Mouse (Mus musculus): ENCODE measurements at regions not wholly inside any gene's neighbourhood (a gene's known extent, or its start where the extent isn't known, plus 50 kb on each side); places are given as distances from the start of the nearest gene placed in this dataset.

GRCm38 (mm10) chr6:31078413-31078812 lies 119.5 kb upstream of the Klf14 start:
- WGBS, result 77% methylated on average over 6 of the region's 6 CpGs
- Histone ChIP-seq H3K4me3 (replicated peaks; ENCODE audit: low read length) (no peak overlapping the region), H3K4me1 (replicated peaks; ENCODE audit: control insufficient read depth, insufficient read depth, low read length) (0 out of 2 replicates have a peak, but pooled peaks cover 3% of the 10 kb centered on the region), H3K4me2 (replicated peaks) (no peak overlapping the region), H3K9me3 (ENCODE audit: control insufficient read depth, low read length) (no peaks in the 10 kb centered on the region), H3K36me3 (replicated peaks; ENCODE audit: control insufficient read depth, insufficient read depth) (no peaks in the 10 kb centered on the region), H3K27ac (no peak overlapping the region), H3K27me3 (ENCODE audit: control insufficient read depth, insufficient read depth, low read length) (no peaks in the 10 kb centered on the region), H3K9ac (no peak overlapping the region)
- ATAC-seq (ENCODE audit: low FRiP score), result no peak
- DNase-seq (ENCODE audit: low spot score), result no peak

GRCm38 (mm10) chr6:31079586-31080259 lies 120.8 kb upstream of the Klf14 start:
- no peak overlapping the region for H3K4me2 ChIP-seq (replicated peaks)
- 74% methylated on average over 14 of the region's 14 CpGs for WGBS
- no peak overlapping the region for H3K4me3 ChIP-seq (replicated peaks; ENCODE audit: low read length)
- H3K36me3 ChIP-seq (replicated peaks; ENCODE audit: control insufficient read depth, insufficient read depth), result no peaks in the 10 kb centered on the region
- ATAC-seq (ENCODE audit: low FRiP score), result no peak
- no peaks in the 10 kb centered on the region for H3K9me3 ChIP-seq (ENCODE audit: control insufficient read depth, low read length)
- DNase-seq (ENCODE audit: low spot score), result no peak
- H3K27ac ChIP-seq, result no peak overlapping the region
- 0 out of 2 replicates have a peak, but pooled peaks cover 3% of the 10 kb centered on the region for H3K4me1 ChIP-seq (replicated peaks; ENCODE audit: control insufficient read depth, insufficient read depth, low read length)
- no peaks in the 10 kb centered on the region for H3K27me3 ChIP-seq (ENCODE audit: control insufficient read depth, insufficient read depth, low read length)
- no peak overlapping the region for H3K9ac ChIP-seq

- ATAC-seq (ENCODE audit: low FRiP score), result no peak
Measured at GRCm38 (mm10) chr6:31080279-31080678, 121.4 kb upstream of the Klf14 start.

GRCm38 (mm10) chr6:31080691-31081090 lies 121.8 kb upstream of the Klf14 start:
- Histone ChIP-seq H3K27me3 (ENCODE audit: control insufficient read depth, insufficient read depth, low read length) (no peaks in the 10 kb centered on the region), H3K27ac (no peak overlapping the region), H3K4me3 (replicated peaks; ENCODE audit: low read length) (no peak overlapping the region), H3K9me3 (ENCODE audit: control insufficient read depth, low read length) (no peaks in the 10 kb centered on the region), H3K4me1 (replicated peaks; ENCODE audit: control insufficient read depth, insufficient read depth, low read length) (0 out of 2 replicates have a peak, but pooled peaks cover 3% of the 10 kb centered on the region), H3K9ac (no peak overlapping the region), H3K4me2 (replicated peaks) (no peak overlapping the region), H3K36me3 (replicated peaks; ENCODE audit: control insufficient read depth, insufficient read depth) (no peaks in the 10 kb centered on the region)
- no peak for DNase-seq (ENCODE audit: low spot score)
- ATAC-seq (ENCODE audit: low FRiP score), result no peak
- 88% methylated on average over 9 of the region's 9 CpGs for WGBS

More at GRCm38 (mm10) chr6:31080279-31080678, 121.4 kb upstream of the Klf14 start:
- no peaks in the 10 kb centered on the region for H3K9me3 ChIP-seq (ENCODE audit: control insufficient read depth, low read length)
- no peak for DNase-seq (ENCODE audit: low spot score)
- H3K4me2 ChIP-seq (replicated peaks), result no peak overlapping the region
- no peak overlapping the region for H3K9ac ChIP-seq
- no peak overlapping the region for H3K4me3 ChIP-seq (replicated peaks; ENCODE audit: low read length)
- H3K36me3 ChIP-seq (replicated peaks; ENCODE audit: control insufficient read depth, insufficient read depth), result no peaks in the 10 kb centered on the region
- 83% methylated on average over 4 of the region's 4 CpGs for WGBS
- no peak overlapping the region for H3K27ac ChIP-seq
- 0 out of 2 replicates have a peak, but pooled peaks cover 3% of the 10 kb centered on the region for H3K4me1 ChIP-seq (replicated peaks; ENCODE audit: control insufficient read depth, insufficient read depth, low read length)
- H3K27me3 ChIP-seq (ENCODE audit: control insufficient read depth, insufficient read depth, low read length), result no peaks in the 10 kb centered on the region

- Histone ChIP-seq H3K4me3 (replicated peaks; ENCODE audit: low read length) (no peak overlapping the region), H3K9me3 (ENCODE audit: control insufficient read depth, low read length) (no peaks in the 10 kb centered on the region), H3K9ac (no peak overlapping the region), H3K27ac (no peak overlapping the region), H3K27me3 (ENCODE audit: control insufficient read depth, insufficient read depth, low read length) (no peaks in the 10 kb centered on the region), H3K4me1 (replicated peaks; ENCODE audit: control insufficient read depth, insufficient read depth, low read length) (no peaks in the 10 kb centered on the region), H3K4me2 (replicated peaks) (no peak overlapping the region), H3K36me3 (replicated peaks; ENCODE audit: control insufficient read depth, insufficient read depth) (no peaks in the 10 kb centered on the region)
- DNase-seq (ENCODE audit: low spot score), result no peak
- no peak for ATAC-seq (ENCODE audit: low FRiP score)
- 88% methylated on average over 9 of the region's 9 CpGs for WGBS
Measured at GRCm38 (mm10) chr6:31081238-31081637, 122.4 kb upstream of the Klf14 start.

- no peak overlapping the region for H3K4me3 ChIP-seq (replicated peaks; ENCODE audit: low read length)
- DNase-seq (ENCODE audit: low spot score), result no peak
- H3K4me2 ChIP-seq (replicated peaks), result no peak overlapping the region
- no peaks in the 10 kb centered on the region for H3K36me3 ChIP-seq (replicated peaks; ENCODE audit: control insufficient read depth, insufficient read depth)
- H3K27ac ChIP-seq, result no peak overlapping the region
- no peak overlapping the region for H3K9ac ChIP-seq
- H3K4me1 ChIP-seq (replicated peaks; ENCODE audit: control insufficient read depth, insufficient read depth, low read length), result no peaks in the 10 kb centered on the region
- H3K9me3 ChIP-seq (ENCODE audit: control insufficient read depth, low read length), result no peaks in the 10 kb centered on the region
- WGBS, result 67% methylated on average over 7 of the region's 7 CpGs
- no peak for ATAC-seq (ENCODE audit: low FRiP score)
- H3K27me3 ChIP-seq (ENCODE audit: control insufficient read depth, insufficient read depth, low read length), result no peaks in the 10 kb centered on the region
Measured at GRCm38 (mm10) chr6:31081988-31082387, 123.1 kb upstream of the Klf14 start.

GRCm38 (mm10) chr6:31082613-31083470 lies 124.0 kb upstream of the Klf14 start:
- no peaks in the 10 kb centered on the region for H3K4me1 ChIP-seq (replicated peaks; ENCODE audit: control insufficient read depth, insufficient read depth, low read length)
- no peaks in the 10 kb centered on the region for H3K27me3 ChIP-seq (ENCODE audit: control insufficient read depth, insufficient read depth, low read length)
- WGBS, result 87% methylated on average over 10 of the region's 10 CpGs
- no peaks in the 10 kb centered on the region for H3K36me3 ChIP-seq (replicated peaks; ENCODE audit: control insufficient read depth, insufficient read depth)
- ATAC-seq (ENCODE audit: low FRiP score) (no peak), DNase-seq (ENCODE audit: low spot score) (no peak)
- H3K4me3 ChIP-seq (replicated peaks; ENCODE audit: low read length), result no peak overlapping the region
- no peak overlapping the region for H3K4me2 ChIP-seq (replicated peaks)
- H3K9ac ChIP-seq, result no peak overlapping the region
- H3K27ac ChIP-seq, result no peak overlapping the region
- H3K9me3 ChIP-seq (ENCODE audit: control insufficient read depth, low read length), result no peaks in the 10 kb centered on the region

- no peak overlapping the region for H3K9ac ChIP-seq
- H3K4me1 ChIP-seq (replicated peaks; ENCODE audit: control insufficient read depth, insufficient read depth, low read length), result peaks cover 2% of the 10 kb centered on the region; the same call in 1 of the 2 replicates
- no peaks in the 10 kb centered on the region for H3K9me3 ChIP-seq (ENCODE audit: control insufficient read depth, low read length)
- 92% methylated on average over 6 of the region's 6 CpGs for WGBS
- DNase-seq (ENCODE audit: low spot score) (no peak), ATAC-seq (ENCODE audit: low FRiP score) (no peak)
- H3K4me3 ChIP-seq (replicated peaks; ENCODE audit: low read length), result no peak overlapping the region
- H3K27ac ChIP-seq, result no peak overlapping the region
- no peaks in the 10 kb centered on the region for H3K36me3 ChIP-seq (replicated peaks; ENCODE audit: control insufficient read depth, insufficient read depth)
- no peak overlapping the region for H3K4me2 ChIP-seq (replicated peaks)
- no peaks in the 10 kb centered on the region for H3K27me3 ChIP-seq (ENCODE audit: control insufficient read depth, insufficient read depth, low read length)
Measured at GRCm38 (mm10) chr6:31083701-31084100, 124.8 kb upstream of the Klf14 start.

GRCm38 (mm10) chr6:31085063-31085759 lies 126.3 kb upstream of the Klf14 start:
- DNase-seq (ENCODE audit: low spot score), result no peak
- no peaks in the 10 kb centered on the region for H3K9me3 ChIP-seq (ENCODE audit: control insufficient read depth, low read length)
- H3K27me3 ChIP-seq (ENCODE audit: control insufficient read depth, insufficient read depth, low read length), result no peaks in the 10 kb centered on the region
- H3K36me3 ChIP-seq (replicated peaks; ENCODE audit: control insufficient read depth, insufficient read depth), result no peaks in the 10 kb centered on the region
- H3K4me2 ChIP-seq (replicated peaks), result no peak overlapping the region
- ATAC-seq (ENCODE audit: low FRiP score), result no peak
- H3K4me3 ChIP-seq (replicated peaks; ENCODE audit: low read length), result no peak overlapping the region
- H3K4me1 ChIP-seq (replicated peaks; ENCODE audit: control insufficient read depth, insufficient read depth, low read length), result peaks cover 11% of the 10 kb centered on the region
- H3K27ac ChIP-seq, result no peak overlapping the region
- no peak overlapping the region for H3K9ac ChIP-seq
- WGBS, result 91% methylated on average over 8 of the region's 8 CpGs
